ENCODE assay signal across 8 mouse cellular contexts in genomic region chr1:86582451-86583096, GRCm38 (mm10). TPM values are rescaled to one million over a fixed set of nuclear protein-coding genes. Genes with fewer than 3 reads are reported as not detected.
DNase-seq lines count a peak whose midpoint lies in the region; ATAC-seq lines count a peak whose summit lies in the region.

Gene Pde6d, minus strand, starts transcription at chr1:86582629.
Gene Cops7b, plus strand, starts transcription at chr1:86582904.

- H3K27me3 ChIP-seq in intestine, embryonic 14.5 days (replicated peaks; ENCODE audit: control insufficient read depth, insufficient read depth, low read length) = no peaks in the 10 kb centered on the region

- no peaks in the 10 kb centered on the region for H3K36me3 ChIP-seq in intestine, embryonic 14.5 days (ENCODE audit: control insufficient read depth, insufficient read depth, low read length)

- H3K4me3 ChIP-seq in intestine, embryonic 14.5 days (ENCODE audit: low read depth, low read length) = peak within 1 kb of the TSS; percentile 87

- WGBS in intestine, embryonic 14.5 days = 0% methylated on average over 26 of the region's 26 CpGs

- peaks cover 14% of the 10 kb centered on the region for H3K4me1 ChIP-seq in intestine, embryonic 14.5 days (replicated peaks; ENCODE audit: control insufficient read depth, insufficient read depth, low read length)

- no peaks in the 10 kb centered on the region for H3K9me3 ChIP-seq in intestine, embryonic 14.5 days (ENCODE audit: control insufficient read depth, low read length)

- H3K4me2 ChIP-seq in intestine, embryonic 14.5 days (ENCODE audit: low read length) = peak within 1 kb of the TSS; percentile 56

- ATAC-seq in intestine, embryonic 14.5 days (replicated peaks; ENCODE audit: low FRiP score, low TSS enrichment, low read depth) = peak; percentile 96

- peak within 1 kb of the TSS; percentile 73 for H3K9ac ChIP-seq in intestine, embryonic 14.5 days (ENCODE audit: low read length)

- no peak within 1 kb of the TSS; the same call in 1 of the 2 replicates for H3K27ac ChIP-seq in intestine, embryonic 14.5 days (ENCODE audit: low read depth)

- intact Hi-C loops in left cerebral cortex, postnatal 14 days (cut with DNase I) = no loop called here

- peak; percentile 88 to 90 for DNase-seq in adrenal gland, adult 18-20 months (ENCODE audit: low spot score in 2 of 2)
- peak; percentile 97 for DNase-seq in embryo, embryonic 11 days
- peak; percentile 96 for DNase-seq in gastrocnemius, postnatal 25 days
- peak; percentile 99 for DNase-seq in intestine, embryonic 14.5 days (ENCODE audit: low spot score)
- peak; percentile 96 to 97 for DNase-seq in left cerebral cortex, postnatal 14 days (ENCODE audit: low spot score in 2 of 2)
- DNase-seq in mesoderm, embryonic 11.5 days (ENCODE audit: low read depth, low spot score) = peak; percentile 96
- DNase-seq in right cerebral cortex, postnatal 36 days (ENCODE audit: low spot score in 2 of 2) = peak; percentile 94
- peak; percentile 98 for DNase-seq in yolk sac, embryonic 10.5 days (ENCODE audit: low spot score)

RNA-seq across cellular contexts. Expression of gene Pde6d, which starts in this region (rescaled TPM):
- 10 to 100 TPM; 25.3 to 26.0 TPM for total RNA-seq in adrenal gland, adult 18-20 months (2021)
- 10 to 100 TPM; 21.9 to 29.6 TPM for total RNA-seq in gastrocnemius, postnatal 25 days (2021)
- 45.7 and 46.0 TPM in 2 replicates for polyA plus RNA-seq in intestine, embryonic 14.5 days (2014; fragmentation: Nextera tagmentation; extraction: Ambion mirVana)
- total RNA-seq in left cerebral cortex, postnatal 14 days (2021) = 10 to 100 TPM; 60.5 to 63.2 TPM

RNA-seq across cellular contexts. Expression of gene Cops7b, which starts in this region (rescaled TPM):
- total RNA-seq in adrenal gland, adult 18-20 months (2021) = 10 to 100 TPM in 1 of 2 experiments, 1 to 10 TPM in 1; 9.9 to 12.6 TPM
- 10 to 100 TPM in 1 of 2 experiments, 1 to 10 TPM in 1; 9.6 to 10.4 TPM for total RNA-seq in gastrocnemius, postnatal 25 days (2021)
- polyA plus RNA-seq in intestine, embryonic 14.5 days (2014; fragmentation: Nextera tagmentation; extraction: Ambion mirVana) = 36.9 and 43.0 TPM in 2 replicates
- 10 to 100 TPM; 24.8 to 28.7 TPM for total RNA-seq in left cerebral cortex, postnatal 14 days (2021)
